Mouse (Mus musculus): ENCODE measurements around the gene Sult1e1. TPM values are rescaled to one million over a fixed set of nuclear protein-coding genes. Genes with fewer than 3 reads are reported as not detected.

Gene Sult1e1
- polyA plus RNA-seq, 1 experiment from 2014 or later: not detected

DNA sequence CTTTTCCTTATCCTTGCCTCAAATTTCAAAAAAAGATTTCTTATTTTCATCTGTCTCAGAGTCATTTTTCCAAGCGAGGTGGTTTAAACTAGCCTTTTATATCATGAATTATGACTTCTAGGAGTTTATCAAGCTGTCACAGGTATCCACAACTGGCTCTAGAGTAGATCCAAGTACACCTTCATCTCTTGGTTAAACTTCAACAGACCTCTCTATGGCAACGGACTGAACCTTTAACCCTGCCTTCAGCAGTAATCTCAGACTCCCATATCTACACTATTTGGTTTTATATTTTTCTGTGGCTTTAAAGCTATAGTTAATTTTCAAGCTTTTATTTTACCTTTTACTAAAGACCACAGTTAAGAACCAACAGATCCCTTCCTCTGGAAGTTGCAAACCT lies 59.1 kb downstream of the Sult1e1 start:
- 37% methylated on average over 2 of the region's 2 CpGs for WGBS
- Histone ChIP-seq H3K27ac (ENCODE audit: low read length) (peak overlapping the region; percentile 73; the same call in 1 of the 2 replicates), H3K27me3 (replicated peaks; ENCODE audit: control insufficient read depth, insufficient read depth, low read length) (no peaks in the 10 kb centered on the region), H3K4me2 (ENCODE audit: low read depth, low read length) (peak overlapping the region; percentile 37; the same call in 1 of the 2 replicates), H3K9ac (ENCODE audit: low read depth, low read length) (no peak overlapping the region), H3K4me1 (ENCODE audit: control insufficient read depth, insufficient read depth, low read length) (no peaks in the 10 kb centered on the region), H3K9me3 (ENCODE audit: control insufficient read depth, low read length) (no peaks in the 10 kb centered on the region), H3K4me3 (ENCODE audit: low read length) (no peak overlapping the region), H3K36me3 (ENCODE audit: control insufficient read depth, insufficient read depth, low read length) (no peaks in the 10 kb centered on the region)
- ATAC-seq: peak; percentile 90

Small RNA genes lying within 50 kb of the gene (microRNA-seq; reads per million reads assigned to microRNA genes)
- gene Mir3969: 1.1 reads per million

Other genes starting within 250 kb of the Sult1e1 start
- gene Ugt2b38, start 167.4 kb downstream of the Sult1e1 start, polyA plus RNA-seq (2015; fragmentation: Nextera tagmentation; extraction: Ambion mirVana): not detected in 2 replicates
- not detected in 2 replicates for gene Ugt2a2, start 109.3 kb downstream of the Sult1e1 start, polyA plus RNA-seq (2015; fragmentation: Nextera tagmentation; extraction: Ambion mirVana)
- gene Gm43638, start 104.8 kb downstream of the Sult1e1 start, polyA plus RNA-seq (2015; fragmentation: Nextera tagmentation; extraction: Ambion mirVana): not detected in 2 replicates
- not detected in 2 replicates for gene Ugt2a1, start 100.7 kb downstream of the Sult1e1 start, polyA plus RNA-seq (2015; fragmentation: Nextera tagmentation; extraction: Ambion mirVana)
- 98.8 and 129 TPM in 2 replicates for gene Sult1b1, start 53.4 kb downstream of the Sult1e1 start, polyA plus RNA-seq (2015; fragmentation: Nextera tagmentation; extraction: Ambion mirVana)
- 66.6 and 85.2 TPM in 2 replicates for gene Sult1d1, start 22.6 kb downstream of the Sult1e1 start, polyA plus RNA-seq (2015; fragmentation: Nextera tagmentation; extraction: Ambion mirVana)
- not detected in 2 replicates for gene Csn1s1, start 74.6 kb upstream of the Sult1e1 start, polyA plus RNA-seq (2015; fragmentation: Nextera tagmentation; extraction: Ambion mirVana)
- gene Csn2, start 108.0 kb upstream of the Sult1e1 start, polyA plus RNA-seq (2015; fragmentation: Nextera tagmentation; extraction: Ambion mirVana): not detected in 2 replicates
- gene Csn1s2a, start 183.0 kb upstream of the Sult1e1 start, polyA plus RNA-seq (2015; fragmentation: Nextera tagmentation; extraction: Ambion mirVana): not detected in 2 replicates
- gene Csn1s2b, start 216.5 kb upstream of the Sult1e1 start, polyA plus RNA-seq (2015; fragmentation: Nextera tagmentation; extraction: Ambion mirVana): not detected in 2 replicates
- not detected in 2 replicates for gene Prr27, start 234.1 kb upstream of the Sult1e1 start, polyA plus RNA-seq (2015; fragmentation: Nextera tagmentation; extraction: Ambion mirVana)

Measured in intestine, embryonic 16.5 days (tissue).